Mouse (Mus musculus) heart, adult 8-10 months (tissue): ENCODE results near the gene Elac2. TPM values are rescaled to one million over a fixed set of nuclear protein-coding genes. Genes with fewer than 3 reads are reported as not detected.

Experiments used
- DNase-seq: peaks from one replicate; pipeline ENCODE4 v3.0.0; 2022; ENCODE audit warnings: low spot score
- total RNA-seq, 4 experiments: library from RNA; stranded (reverse); gene quantifications; 2 replicates each; pipeline ENCODE4 v1.2.4; 2022

The Elac2 gene
- total RNA-seq, 4 experiments from 2014 or later = 17.6 to 21.7 (median 18.8) TPM

- no peak for DNase-seq
These were observed 41.9 kb downstream of the Elac2 start for GRCm38 (mm10) chr11:65020744-65021143.

- no peak for DNase-seq
These were observed 43.9 kb downstream of the Elac2 start for GRCm38 (mm10) chr11:65022771-65023170.

GRCm38 (mm10) chr11:65028049-65028448 is 49.2 kb downstream of the Elac2 start:
- DNase-seq = no peak

GRCm38 (mm10) chr11:65030201-65030600 is 51.4 kb downstream of the Elac2 start:
- no peak for DNase-seq

- DNase-seq = no peak
These were observed 53.4 kb downstream of the Elac2 start for GRCm38 (mm10) chr11:65032221-65032620.

GRCm38 (mm10) chr11:65038996-65039395 is 60.2 kb downstream of the Elac2 start:
- DNase-seq = no peak

GRCm38 (mm10) chr11:65039517-65040095 is 60.8 kb downstream of the Elac2 start:
- no peak for DNase-seq

- DNase-seq = no peak
These were observed 61.7 kb downstream of the Elac2 start for GRCm38 (mm10) chr11:65040556-65040955.

- no peak for DNase-seq
These were observed 70.3 kb downstream of the Elac2 start for GRCm38 (mm10) chr11:65049090-65049489.

GRCm38 (mm10) chr11:65050819-65051218 is 72.0 kb downstream of the Elac2 start:
- DNase-seq = no peak

Other genes with a start within 250 kb of the Elac2 start
- gene 1700086D15Rik, start 180.9 kb downstream of the Elac2 start, total RNA-seq = under 1 TPM in 2 of 4 experiments, not detected in 2; 0.24 to 0.72 TPM
- gene Arhgap44, start 183.9 kb downstream of the Elac2 start, total RNA-seq = 10 to 100 TPM; 24.4 to 26.0 (median 25.2) TPM